Mouse (Mus musculus): ENCODE measurements around the gene Fgf14.

DNA sequence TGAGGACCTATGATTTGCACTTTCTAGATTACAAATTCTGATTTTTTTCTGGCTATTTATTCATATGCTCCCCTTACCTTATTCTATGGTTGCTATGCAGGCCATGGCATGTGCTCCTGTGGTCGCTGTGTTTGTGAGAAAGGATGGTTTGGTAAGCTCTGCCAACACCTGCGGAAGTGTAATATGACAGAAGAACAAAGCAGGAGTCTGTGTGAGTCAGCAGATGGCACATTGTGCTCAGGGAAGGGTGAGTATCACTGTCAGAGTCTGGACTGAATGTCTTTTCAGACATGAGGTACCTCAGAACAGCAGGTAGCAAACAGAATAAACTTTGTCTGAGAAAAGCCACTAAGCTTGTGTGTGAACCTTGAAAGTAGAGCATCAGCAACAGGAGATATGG lies 710.4 kb downstream of the Fgf14 start:
- TF ChIP-seq GABPA (IDR thresholded peaks at IDR 0.05; ENCODE audit: low read depth, low read length), result no peak
- no peak for TF ChIP-seq BHLHE40 (IDR thresholded peaks at IDR 0.05; ENCODE audit: borderline replicate concordance, low read depth, low read length)
- TF ChIP-seq CTCF (IDR thresholded peaks at IDR 0.05 in 2 of 3, conservative IDR thresholded peaks at IDR 0.05 in 1 of 3; ENCODE audit: control insufficient read depth in 1 of 3, insufficient read depth in 1 of 3, low read depth in 2 of 3, low read length in 3 of 3, poor library complexity in 1 of 3, severe bottlenecking in 1 of 3), result no peak
- TF ChIP-seq GATA1 (IDR thresholded peaks at IDR 0.05; ENCODE audit: low read depth, low read length), result no peak
- TF ChIP-seq EP300 (IDR thresholded peaks at IDR 0.05; ENCODE audit: low read depth in 1 of 2, low read length in 2 of 2), result no peak
- TF ChIP-seq POLR2A (IDR thresholded peaks at IDR 0.05; ENCODE audit: control insufficient read depth in 1 of 2, insufficient read depth in 1 of 2, low read depth in 1 of 2, low read length in 2 of 2, poor library complexity in 1 of 2), result no peak
- no peak for TF ChIP-seq CHD1 (IDR thresholded peaks at IDR 0.05; ENCODE audit: low read depth, low read length)
- no peak for TF ChIP-seq NELFE (IDR thresholded peaks at IDR 0.05; ENCODE audit: low read depth, low read length)
- no peak for TF ChIP-seq MXI1 (IDR thresholded peaks at IDR 0.05; ENCODE audit: low read depth, low read length)
- TF ChIP-seq ETS1 (IDR thresholded peaks at IDR 0.05; ENCODE audit: low read depth, low read length), result no peak

Data from MEL (cell line).